Mouse (Mus musculus) embryonic facial prominence, embryonic 11.5 days (tissue): ENCODE results near the gene Lyzl6. TPM values are rescaled to one million over a fixed set of nuclear protein-coding genes. Genes with fewer than 3 reads are reported as not detected.
"Not testable (repeated sequence)": the region's sequence is repeated elsewhere in the genome, so short reads cannot be mapped to it uniquely, and the experiment has no call there.

Experiments
- ATAC-seq: fragments of 200-750 bp; cut with Nextera tagmentation; replicated peaks from 2 replicates; pipeline ENCODE4 v1.8.0; 2017; ENCODE audit warnings: low read depth; ENCODE audit not compliant: insufficient number of reproducible peaks, low FRiP score, low TSS enrichment
- DNase-seq: peaks from one replicate; pipeline ENCODE4 v3.0.0-alpha.2; 2015; ENCODE audit warnings: low spot score
- H3K27ac ChIP-seq: fragments of 300-500 bp; sonication (generic); replicated peaks from 2 replicates; pipeline ENCODE4 v1.5.1; 2014; ENCODE audit warnings: mild to moderate bottlenecking, low read depth, low read length, control low read depth
- H3K27me3 ChIP-seq: fragments of 300-500 bp; sonication (generic); 2 replicates; pipeline ENCODE4 v1.6.1; 2014; ENCODE audit warnings: mild to moderate bottlenecking, low read length, moderate library complexity, mixed read lengths; ENCODE audit not compliant: control insufficient read depth, insufficient read depth
- H3K36me3 ChIP-seq: fragments of 300-500 bp; sonication (generic); replicated peaks from 2 replicates; pipeline ENCODE4 v1.6.1; 2014; ENCODE audit warnings: low read depth, mild to moderate bottlenecking, low read length, moderate library complexity, mixed read lengths; ENCODE audit not compliant: control insufficient read depth, insufficient read depth
- H3K4me1 ChIP-seq: fragments of 300-500 bp; sonication (generic); 2 replicates; pipeline ENCODE4 v1.6.1; 2014; ENCODE audit warnings: low read length, mixed read lengths; ENCODE audit not compliant: control insufficient read depth, insufficient read depth
- H3K4me2 ChIP-seq: fragments of 300-500 bp; sonication (generic); 2 replicates; pipeline ENCODE4 v1.6.1; 2014; ENCODE audit warnings: low read depth, mild to moderate bottlenecking, control low read depth, low read length, moderate library complexity
- H3K4me3 ChIP-seq: fragments of 300-500 bp; sonication (generic); 2 replicates; pipeline ENCODE4 v1.5.1; 2014; ENCODE audit warnings: low read depth, low read length, control low read depth
- H3K9ac ChIP-seq: fragments of 300-500 bp; sonication (generic); replicated peaks from 2 replicates; pipeline ENCODE4 v1.6.1; 2014; ENCODE audit warnings: mild to moderate bottlenecking, control low read depth, low read length
- H3K9me3 ChIP-seq: fragments of 300-500 bp; sonication (generic); replicated peaks from 2 replicates; pipeline ENCODE4 v1.6.1; 2016; ENCODE audit warnings: mild to moderate bottlenecking, low read length, inconsistent platforms, mixed read lengths; ENCODE audit not compliant: control insufficient read depth
- WGBS: fragments of 180-500 bp; shearing (Covaris S2); extraction: QIAGEN DNeasy Blood & Tissue Kit; methylation state at CpG from one replicate; pipeline ENCODE4 v1.1.7; 2014; 5-methylcytosine and 5-hydroxymethylcytosine counted together
- polyA plus RNA-seq: library from polyadenylated mRNA; unstranded; fragments of >200 nt; fragmentation: Nextera tagmentation; extraction: Ambion mirVana; gene quantifications from 2 replicates; pipeline ENCODE4 v1.2.1, GENCODE M21; 2014

Gene Lyzl6
- polyA plus RNA-seq: not detected in 2 replicates

DNA sequence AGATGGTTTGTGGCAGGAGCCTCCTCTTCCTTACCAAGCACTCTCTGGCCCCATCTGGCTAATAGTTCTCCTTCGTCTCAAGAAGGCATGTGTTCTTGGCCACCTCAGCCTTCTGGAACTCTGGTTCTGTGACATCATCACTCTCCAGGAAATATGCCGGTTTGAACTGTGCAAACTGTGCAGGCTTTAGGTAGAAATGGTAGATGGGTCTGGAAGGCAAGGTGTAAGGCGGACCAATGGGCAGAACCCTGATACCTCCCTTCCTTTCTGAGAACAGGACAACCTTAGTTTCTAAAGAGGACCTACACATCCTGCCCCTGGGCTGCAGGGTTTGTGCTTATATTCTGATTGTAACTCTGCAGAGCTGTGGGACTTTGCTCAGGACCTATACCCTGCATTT, at the start of gene Lyzl6:
Gene Lyzl6 (minus strand): TSS at position 101 of the 400 bp plus-strand sequence.
- H3K4me2 ChIP-seq: no peak within 1 kb of the TSS
- no peaks in the 10 kb centered on the region for H3K36me3 ChIP-seq
- DNase-seq (no peak), ATAC-seq (no peak)
- H3K9me3 ChIP-seq: no peaks in the 10 kb centered on the region
- no peak within 1 kb of the TSS for H3K27ac ChIP-seq
- 82% methylated on average over 3 of the region's 3 CpGs for WGBS
- H3K9ac ChIP-seq: no peak within 1 kb of the TSS
- H3K4me3 ChIP-seq: no peak within 1 kb of the TSS
- H3K27me3 ChIP-seq: no peaks in the 10 kb centered on the region; the same call in 1 of the 2 replicates
- no peaks in the 10 kb centered on the region for H3K4me1 ChIP-seq

DNA sequence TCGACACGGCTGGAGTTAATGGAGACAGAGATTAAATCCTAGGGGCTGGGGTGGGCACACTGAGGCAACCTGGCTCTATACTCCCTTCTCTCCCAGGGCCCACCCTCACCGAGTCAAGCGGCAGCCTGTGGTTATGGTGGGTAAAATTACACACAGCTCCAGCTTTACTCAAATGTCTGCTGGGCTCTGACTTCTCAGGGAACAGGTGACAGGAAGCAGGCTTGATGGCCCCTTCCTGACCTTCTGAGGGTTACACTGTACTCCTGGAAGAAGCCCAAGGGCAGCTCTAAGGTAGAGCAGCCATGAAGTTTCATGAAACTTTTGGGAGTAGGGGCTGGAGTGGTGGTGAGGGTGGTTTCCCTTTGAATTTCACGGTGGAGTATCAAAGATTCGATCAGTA, 48.0 kb upstream of the Lyzl6 start:
- H3K36me3 ChIP-seq: peaks cover 5% of the 10 kb centered on the region
- H3K4me1 ChIP-seq: no peaks in the 10 kb centered on the region
- H3K27me3 ChIP-seq: no peaks in the 10 kb centered on the region
- H3K4me3 ChIP-seq: no peak overlapping the region
- no peak overlapping the region for H3K9ac ChIP-seq
- ATAC-seq (no peak), DNase-seq (peak; percentile 14)
- 75% methylated on average over 6 of the region's 6 CpGs for WGBS
- no peaks in the 10 kb centered on the region for H3K9me3 ChIP-seq
- H3K27ac ChIP-seq: no peak overlapping the region
- H3K4me2 ChIP-seq: no peak overlapping the region

DNA sequence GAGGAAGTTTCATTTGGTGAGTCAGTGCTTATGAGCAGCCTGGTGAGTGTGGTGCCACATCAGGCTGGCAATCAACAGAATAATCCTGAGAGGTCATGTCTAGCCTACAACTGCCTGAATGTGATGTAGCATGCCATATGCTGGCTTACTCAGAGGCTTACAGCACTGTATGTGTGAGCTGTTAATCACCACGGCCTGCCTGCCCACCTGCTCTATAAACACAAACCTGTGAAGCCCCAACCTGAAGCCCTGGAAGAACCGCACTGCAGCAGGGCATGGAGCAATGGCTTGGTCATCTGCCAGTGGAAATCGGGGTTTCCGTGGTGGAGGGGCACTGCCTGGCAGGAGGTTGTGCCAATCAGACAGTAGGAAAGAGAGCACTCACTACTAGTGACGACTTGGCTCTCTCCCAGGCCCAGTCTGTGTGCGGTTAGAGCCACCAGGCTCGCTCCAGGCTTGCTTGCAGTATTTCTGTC, 46.6 kb upstream of the Lyzl6 start:
- no peak for DNase-seq
- ATAC-seq: no peak
- Histone ChIP-seq H3K27ac (no peak overlapping the region), H3K4me2 (no peak overlapping the region), H3K4me3 (no peak overlapping the region), H3K9ac (no peak overlapping the region), H3K27me3 (no peaks in the 10 kb centered on the region), H3K4me1 (no peaks in the 10 kb centered on the region), H3K9me3 (no peaks in the 10 kb centered on the region), H3K36me3 (peaks cover 5% of the 10 kb centered on the region)
- 92% methylated on average over 7 of the region's 7 CpGs for WGBS

DNA sequence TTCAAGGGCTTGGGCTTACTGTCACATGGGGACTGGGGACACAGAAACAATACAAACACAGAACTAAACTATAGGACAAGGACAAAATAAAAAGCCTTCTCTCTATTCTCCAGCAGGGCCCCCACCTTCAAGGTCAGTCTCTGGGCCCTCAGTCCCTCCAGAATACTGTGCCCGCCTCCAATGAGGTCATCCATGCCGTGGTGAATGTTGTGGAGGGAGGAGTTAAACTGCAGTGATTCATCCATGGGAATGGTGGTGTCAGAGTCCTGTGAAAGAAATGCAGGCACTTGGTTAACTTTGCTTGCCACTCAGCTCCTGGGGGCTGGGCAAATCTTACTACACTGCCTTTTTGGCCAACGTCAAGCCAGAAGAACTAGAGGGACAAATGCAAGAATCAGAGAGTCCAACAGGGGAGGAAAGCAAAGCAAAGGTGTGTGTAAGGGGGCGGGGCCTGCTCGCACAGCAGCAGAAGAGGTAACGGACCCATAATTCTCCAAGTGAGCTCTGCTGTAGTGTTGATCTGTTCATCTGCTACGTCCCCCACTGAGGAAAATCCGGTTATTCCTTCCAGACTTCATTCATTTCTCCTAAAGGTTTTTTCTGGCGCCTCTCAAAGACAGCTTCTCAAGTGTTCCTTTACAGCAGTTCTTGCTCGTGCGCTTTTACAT, 45.1 kb upstream of the Lyzl6 start:
- H3K4me3 ChIP-seq: no peak overlapping the region
- H3K36me3 ChIP-seq: peaks cover 5% of the 10 kb centered on the region
- no peak for DNase-seq
- ATAC-seq: no peak
- H3K9ac ChIP-seq: no peak overlapping the region
- no peaks in the 10 kb centered on the region for H3K27me3 ChIP-seq
- no peak overlapping the region for H3K27ac ChIP-seq
- H3K4me2 ChIP-seq: no peak overlapping the region
- no peaks in the 10 kb centered on the region for H3K4me1 ChIP-seq
- WGBS: 87% methylated on average over 11 of the region's 11 CpGs
- no peaks in the 10 kb centered on the region for H3K9me3 ChIP-seq

DNA sequence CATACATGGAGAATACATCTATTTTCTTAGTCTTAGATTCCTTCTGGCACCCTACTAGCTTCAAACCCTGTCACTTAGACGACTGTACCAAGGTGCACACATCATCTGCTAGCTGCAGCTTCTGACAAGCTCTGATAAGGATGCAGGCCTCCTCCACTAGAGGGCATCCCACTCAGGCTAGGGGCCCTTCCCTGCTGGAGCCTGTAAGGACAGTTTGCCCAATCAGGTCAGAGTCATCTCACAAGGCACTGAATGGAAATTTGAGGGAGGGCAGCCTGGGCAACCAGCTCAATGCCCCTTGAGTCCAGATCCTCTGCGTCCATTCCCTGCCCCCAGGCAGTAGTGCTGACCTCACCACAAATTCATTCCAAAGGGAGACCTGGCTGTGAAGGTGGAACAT, 38.4 kb upstream of the Lyzl6 start:
- not testable (repeated sequence) for H3K4me2 ChIP-seq, H3K27ac ChIP-seq, H3K27me3 ChIP-seq, H3K4me3 ChIP-seq, H3K36me3 ChIP-seq, H3K9ac ChIP-seq, ATAC-seq, H3K4me1 ChIP-seq, H3K9me3 ChIP-seq
- peak; percentile 66 for DNase-seq
- 21% methylated on average over 2 of the region's 2 CpGs for WGBS

DNA sequence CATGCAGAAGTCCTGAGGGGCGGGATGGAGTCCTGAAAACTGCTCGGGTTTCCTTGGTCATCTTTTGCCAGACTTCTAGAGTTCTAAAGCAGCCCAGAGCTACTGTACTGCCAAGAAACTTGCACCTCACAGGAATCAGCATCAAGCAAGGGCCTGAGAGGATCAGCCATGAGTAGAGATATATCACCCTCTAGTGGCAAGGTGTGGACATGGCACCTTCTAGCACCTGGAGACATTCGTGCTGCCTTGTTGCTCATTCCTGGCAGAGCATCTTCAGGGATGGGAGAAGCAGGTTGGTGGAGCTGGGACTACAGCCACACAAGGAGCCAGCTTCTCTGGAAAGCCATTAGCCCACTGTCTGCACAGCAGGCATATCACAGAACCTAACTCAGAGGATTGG, 36.9 kb upstream of the Lyzl6 start:
- H3K9ac ChIP-seq: no peak overlapping the region
- H3K36me3 ChIP-seq: peaks cover 4% of the 10 kb centered on the region; the same call in 1 of the 2 replicates
- no peak for ATAC-seq

DNA sequence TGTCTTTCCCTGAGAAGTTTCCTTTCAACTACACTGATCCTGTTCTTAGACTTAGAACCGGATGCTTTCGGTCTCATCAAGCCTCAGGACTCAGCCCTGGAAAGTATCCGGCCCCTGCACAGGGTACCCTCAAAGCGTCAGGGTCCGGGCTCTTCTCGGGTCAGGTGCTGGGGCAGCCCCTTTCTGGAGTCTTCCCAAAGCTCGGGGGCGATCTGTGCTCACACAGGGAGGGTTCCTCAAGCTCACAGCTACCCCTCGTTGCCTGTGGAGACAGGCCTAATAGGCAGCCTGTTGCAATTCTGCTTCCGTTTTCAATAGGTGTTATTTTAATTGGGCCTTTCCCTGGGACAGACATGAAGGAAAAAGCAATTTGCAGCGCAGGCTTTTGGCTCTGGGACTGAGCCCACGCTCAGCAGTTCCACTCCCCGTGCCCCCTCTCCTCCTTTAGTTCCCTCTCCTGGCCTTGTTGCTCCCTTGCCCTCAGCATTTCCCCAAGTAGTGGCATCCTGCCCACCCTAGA, 28.3 kb upstream of the Lyzl6 start:
- WGBS: 59% methylated on average over 13 of the region's 13 CpGs
- no peak for ATAC-seq
- DNase-seq: no peak

More for the DNA sequence above, 36.9 kb upstream of the Lyzl6 start:
- Histone ChIP-seq H3K4me1 (no peaks in the 10 kb centered on the region), H3K27me3 (no peaks in the 10 kb centered on the region), H3K9me3 (no peaks in the 10 kb centered on the region), H3K4me3 (no peak overlapping the region), H3K27ac (no peak overlapping the region), H3K4me2 (no peak overlapping the region)
- WGBS: 29% methylated on average over 3 of the region's 3 CpGs
- peak; percentile 82 for DNase-seq

DNA sequence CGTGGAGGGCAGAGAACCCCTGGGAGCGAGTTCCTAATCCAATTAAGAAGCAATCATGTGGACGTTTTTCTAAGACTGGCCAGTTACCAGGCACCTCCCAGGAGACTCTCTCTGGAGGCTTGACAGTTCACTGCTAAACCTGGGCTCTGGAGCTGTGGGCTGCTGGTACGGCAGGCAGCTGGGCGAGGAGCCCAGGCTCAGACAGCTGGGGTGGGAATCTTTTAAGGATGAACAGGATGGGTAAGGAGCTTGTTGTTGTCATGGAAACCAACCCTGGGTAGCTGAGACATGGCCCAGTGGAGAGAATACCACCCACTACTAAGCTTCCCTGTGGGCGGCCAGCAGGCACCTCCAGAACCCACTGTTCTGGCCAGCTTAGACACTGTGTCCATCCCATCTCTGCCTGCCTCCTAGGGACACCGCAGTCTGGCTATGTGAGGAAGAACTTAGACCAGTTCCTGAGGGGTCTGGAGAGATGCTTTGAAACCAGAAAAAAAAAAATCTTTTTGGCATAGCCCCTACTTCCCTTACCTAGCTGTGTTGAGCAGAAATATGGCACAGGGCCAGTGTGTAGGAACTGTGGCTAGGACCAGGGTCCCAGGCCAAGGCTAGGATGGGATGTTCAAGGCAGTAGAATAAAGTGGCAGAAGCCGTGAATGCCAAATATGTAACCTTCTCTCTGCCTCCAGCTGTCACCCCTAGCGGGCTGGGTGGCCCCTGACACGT, 27.7 kb upstream of the Lyzl6 start:
- no peak for ATAC-seq

More for the DNA sequence above, 28.3 kb upstream of the Lyzl6 start:
- Histone ChIP-seq H3K27me3 (no peaks in the 10 kb centered on the region; the same call in 1 of the 2 replicates), H3K27ac (no peak overlapping the region), H3K4me2 (no peak overlapping the region), H3K36me3 (no peaks in the 10 kb centered on the region), H3K4me3 (no peak overlapping the region), H3K9me3 (no peaks in the 10 kb centered on the region), H3K4me1 (no peaks in the 10 kb centered on the region), H3K9ac (no peak overlapping the region)

More for the DNA sequence above, 27.7 kb upstream of the Lyzl6 start:
- no peaks in the 10 kb centered on the region for H3K9me3 ChIP-seq
- no peak overlapping the region; the same call in 1 of the 2 replicates for H3K9ac ChIP-seq
- DNase-seq: no peak
- 23% methylated on average over 10 of the region's 10 CpGs for WGBS
- H3K36me3 ChIP-seq: no peaks in the 10 kb centered on the region
- no peak overlapping the region for H3K4me3 ChIP-seq
- H3K27ac ChIP-seq: no peak overlapping the region
- no peak overlapping the region for H3K4me2 ChIP-seq
- no peaks in the 10 kb centered on the region for H3K4me1 ChIP-seq
- no peaks in the 10 kb centered on the region; the same call in 1 of the 2 replicates for H3K27me3 ChIP-seq
